ENCODE assay signal across 9 mouse cellular contexts in genomic region chr16:4652707-4653416, GRCm38 (mm10). TPM values are rescaled to one million over a fixed set of nuclear protein-coding genes. Genes with fewer than 3 reads are reported as not detected.
DNase-seq lines count a peak whose midpoint lies in the region; ATAC-seq and TF ChIP-seq lines count a peak whose summit lies in the region.
"Had no signal": no experiment of that assay in that cellular context is flagged by ENCODE, and none has a peak within 500 bp of the region (broad histone marks: within the 10 kb centered on the region; RNA-seq: fewer than 3 reads in every experiment).

No protein-coding gene starts in this region.

- no peaks in the 10 kb centered on the region for H3K36me3 ChIP-seq in midbrain, embryonic 11.5 days (ENCODE audit: control insufficient read depth, insufficient read depth, low read length)
- peaks cover 9% of the 10 kb centered on the region for H3K36me3 ChIP-seq in midbrain, embryonic 16.5 days (ENCODE audit: control insufficient read depth, insufficient read depth, low read length)
- peaks cover 70% of the 10 kb centered on the region for H3K36me3 ChIP-seq in heart, embryonic 12.5 days
- H3K36me3 ChIP-seq in forebrain, postnatal 0 days (ENCODE audit: insufficient read depth), result peaks cover 34% of the 10 kb centered on the region

- H3K27me3 ChIP-seq in midbrain, embryonic 11.5 days (ENCODE audit: control insufficient read depth, insufficient read depth, low read length), result no peaks in the 10 kb centered on the region
- no peaks in the 10 kb centered on the region for H3K27me3 ChIP-seq in midbrain, embryonic 16.5 days (ENCODE audit: control insufficient read depth, insufficient read depth, low read depth, low read length)
- no peaks in the 10 kb centered on the region for H3K27me3 ChIP-seq in heart, embryonic 12.5 days (replicated peaks)
- no peaks in the 10 kb centered on the region for H3K27me3 ChIP-seq in forebrain, postnatal 0 days (ENCODE audit: insufficient read depth, low read length)

- no peaks in the 10 kb centered on the region for H3K9me3 ChIP-seq in midbrain, embryonic 11.5 days (ENCODE audit: control insufficient read depth, low read length)
- H3K9me3 ChIP-seq in midbrain, embryonic 16.5 days (replicated peaks; ENCODE audit: control insufficient read depth, low read length, poor library complexity, severe bottlenecking), result no peaks in the 10 kb centered on the region
- no peaks in the 10 kb centered on the region for H3K9me3 ChIP-seq in heart, embryonic 12.5 days (replicated peaks)
- no peaks in the 10 kb centered on the region for H3K9me3 ChIP-seq in forebrain, postnatal 0 days (ENCODE audit: low read length)

- H3K4me1 ChIP-seq in midbrain, embryonic 11.5 days (ENCODE audit: control insufficient read depth, insufficient read depth, low read length), result peaks cover 15% of the 10 kb centered on the region
- H3K4me1 ChIP-seq in midbrain, embryonic 16.5 days (ENCODE audit: control insufficient read depth, insufficient read depth, low read length), result peaks cover 9% of the 10 kb centered on the region; the same call in 1 of the 2 replicates
- H3K4me1 ChIP-seq in heart, embryonic 12.5 days (replicated peaks), result peaks cover 78% of the 10 kb centered on the region
- no peaks in the 10 kb centered on the region for H3K4me1 ChIP-seq in forebrain, postnatal 0 days (ENCODE audit: insufficient read depth)

- DNase-seq in heart, adult 11 months, result peak; percentile 95
- no peak for DNase-seq in heart, postnatal 4 days
- DNase-seq in midbrain, embryonic 11.5 days (ENCODE audit: low spot score, missing footprints), result peak; percentile 53
- peak; percentile 43 for DNase-seq in testis, postnatal 10 days (ENCODE audit: low spot score)
- no peak for DNase-seq in thymus, postnatal 0 days (ENCODE audit: low spot score)
- no peak for DNase-seq in forebrain, postnatal 0 days

- no peak overlapping the region for H3K27ac ChIP-seq in midbrain, embryonic 11.5 days (ENCODE audit: low read depth, low read length)
- no peak overlapping the region for H3K27ac ChIP-seq in midbrain, embryonic 16.5 days (ENCODE audit: low read length)
- peak overlapping the region; percentile 44 for H3K27ac ChIP-seq in heart, embryonic 12.5 days (ENCODE audit: poor library complexity, severe bottlenecking)
- no peak overlapping the region for H3K27ac ChIP-seq in forebrain, postnatal 0 days (ENCODE audit: low read depth, low read length)

- H3K4me2 ChIP-seq in midbrain, embryonic 11.5 days, result no peak overlapping the region
- H3K4me2 ChIP-seq in midbrain, embryonic 16.5 days (ENCODE audit: low read length), result no peak overlapping the region
- H3K4me2 ChIP-seq in heart, embryonic 12.5 days, result no peak overlapping the region
- H3K4me2 ChIP-seq in forebrain, postnatal 0 days (ENCODE audit: low read depth), result no peak overlapping the region

- no peak for TF ChIP-seq CTCF in forebrain, postnatal 0 days (IDR thresholded peaks at IDR 0.05; ENCODE audit: low read depth)

- WGBS in midbrain, embryonic 11.5 days, result 78% methylated on average over 4 of the region's 4 CpGs
- WGBS in midbrain, embryonic 16.5 days, result 83% methylated on average over 4 of the region's 4 CpGs
- 61% methylated on average over 4 of the region's 4 CpGs for WGBS in heart, embryonic 12.5 days
- WGBS in forebrain, postnatal 0 days, result 79% methylated on average over 4 of the region's 4 CpGs

- H3K9ac ChIP-seq in midbrain, embryonic 11.5 days (ENCODE audit: low read length), result no peak overlapping the region
- no peak overlapping the region for H3K9ac ChIP-seq in midbrain, embryonic 16.5 days (ENCODE audit: low read depth, low read length)
- no peak overlapping the region for H3K9ac ChIP-seq in heart, embryonic 12.5 days
- no peak overlapping the region for H3K9ac ChIP-seq in forebrain, postnatal 0 days

- ATAC-seq in midbrain, embryonic 11.5 days (ENCODE audit: low FRiP score), result no peak
- ATAC-seq in midbrain, embryonic 16.5 days, result no peak
- ATAC-seq in heart, embryonic 12.5 days (ENCODE audit: insufficient number of reproducible peaks, low FRiP score), result no peak
- ATAC-seq in forebrain, postnatal 0 days, result no peak

- H3K4me3 ChIP-seq in midbrain, embryonic 11.5 days (ENCODE audit: low read depth, low read length), result no peak overlapping the region
- H3K4me3 ChIP-seq in midbrain, embryonic 16.5 days (ENCODE audit: low read depth, low read length), result no peak overlapping the region
- H3K4me3 ChIP-seq in heart, embryonic 12.5 days, result no peak overlapping the region
- H3K4me3 ChIP-seq in forebrain, postnatal 0 days (ENCODE audit: low read depth, low read length), result no peak overlapping the region

RNA-seq across cellular contexts. Expression of gene Dnaja3, which starts 13.1 kb away (rescaled TPM):
- 10 to 100 TPM; 82.7 to 84.7 TPM for total RNA-seq in heart, postnatal 4 days (2021)
- polyA plus RNA-seq in midbrain, embryonic 11.5 days (2014; fragmentation: Nextera tagmentation; extraction: Ambion mirVana), result 53.4 and 57.0 TPM in 2 replicates
- 69.2 and 70.2 TPM in 2 replicates for polyA plus RNA-seq in midbrain, embryonic 16.5 days (2015; fragmentation: Nextera tagmentation; extraction: Ambion mirVana)
- polyA plus RNA-seq in heart, embryonic 12.5 days (2016; fragmentation: Nextera tagmentation; extraction: Ambion mirVana), result 77.6 and 77.7 TPM in 2 replicates
- 47.3 and 48.7 TPM in 2 replicates for polyA plus RNA-seq in thymus, postnatal 0 days (2015; fragmentation: Nextera tagmentation; extraction: Ambion mirVana)
- total RNA-seq in forebrain, postnatal 0 days (2014; rRNA removed), result 47.2 and 51.5 TPM in 2 replicates
- polyA plus RNA-seq in forebrain, postnatal 0 days (2015; fragmentation: Nextera tagmentation; extraction: Ambion mirVana), result 37.5 and 48.6 TPM in 2 replicates

RNA-seq across cellular contexts. Expression of gene Vasn, which starts 13.1 kb away (rescaled TPM):
- 10 to 100 TPM; 17.7 to 18.2 TPM for total RNA-seq in heart, postnatal 4 days (2021)
- 6.1 and 7.0 TPM in 2 replicates for polyA plus RNA-seq in midbrain, embryonic 11.5 days (2014; fragmentation: Nextera tagmentation; extraction: Ambion mirVana)
- polyA plus RNA-seq in midbrain, embryonic 16.5 days (2015; fragmentation: Nextera tagmentation; extraction: Ambion mirVana), result 4.2 and 4.3 TPM in 2 replicates
- 14.8 and 16.4 TPM in 2 replicates for polyA plus RNA-seq in heart, embryonic 12.5 days (2016; fragmentation: Nextera tagmentation; extraction: Ambion mirVana)
- 2.0 and 2.4 TPM in 2 replicates for polyA plus RNA-seq in thymus, postnatal 0 days (2015; fragmentation: Nextera tagmentation; extraction: Ambion mirVana)
- 5.5 and 6.5 TPM in 2 replicates for total RNA-seq in forebrain, postnatal 0 days (2014; rRNA removed)
- polyA plus RNA-seq in forebrain, postnatal 0 days (2015; fragmentation: Nextera tagmentation; extraction: Ambion mirVana), result 3.0 and 3.6 TPM in 2 replicates

RNA-seq across cellular contexts. Expression of gene Coro7, which starts 26.7 kb away (rescaled TPM):
- total RNA-seq in heart, postnatal 4 days (2021), result 10 to 100 TPM; 24.1 to 26.5 TPM
- polyA plus RNA-seq in midbrain, embryonic 11.5 days (2014; fragmentation: Nextera tagmentation; extraction: Ambion mirVana), result 13.6 TPM in 2 replicates
- 32.6 and 36.4 TPM in 2 replicates for polyA plus RNA-seq in midbrain, embryonic 16.5 days (2015; fragmentation: Nextera tagmentation; extraction: Ambion mirVana)
- 14.8 and 15.3 TPM in 2 replicates for polyA plus RNA-seq in heart, embryonic 12.5 days (2016; fragmentation: Nextera tagmentation; extraction: Ambion mirVana)
- polyA plus RNA-seq in thymus, postnatal 0 days (2015; fragmentation: Nextera tagmentation; extraction: Ambion mirVana), result 51.9 and 55.0 TPM in 2 replicates
- 24.9 and 25.2 TPM in 2 replicates for total RNA-seq in forebrain, postnatal 0 days (2014; rRNA removed)
- polyA plus RNA-seq in forebrain, postnatal 0 days (2015; fragmentation: Nextera tagmentation; extraction: Ambion mirVana), result 23.5 and 29.3 TPM in 2 replicates

RNA-seq across cellular contexts. Expression of gene Pam16, which starts 28.1 kb away (rescaled TPM):
- 10 to 100 TPM; 89.5 to 92.6 TPM for total RNA-seq in heart, postnatal 4 days (2021)
- polyA plus RNA-seq in midbrain, embryonic 11.5 days (2014; fragmentation: Nextera tagmentation; extraction: Ambion mirVana), result 97.1 and 99.1 TPM in 2 replicates
- 144 and 153 TPM in 2 replicates for polyA plus RNA-seq in midbrain, embryonic 16.5 days (2015; fragmentation: Nextera tagmentation; extraction: Ambion mirVana)
- polyA plus RNA-seq in heart, embryonic 12.5 days (2016; fragmentation: Nextera tagmentation; extraction: Ambion mirVana), result 127 and 128 TPM in 2 replicates
- 147 and 155 TPM in 2 replicates for polyA plus RNA-seq in thymus, postnatal 0 days (2015; fragmentation: Nextera tagmentation; extraction: Ambion mirVana)
- 52.2 and 54.5 TPM in 2 replicates for total RNA-seq in forebrain, postnatal 0 days (2014; rRNA removed)
- 138 and 161 TPM in 2 replicates for polyA plus RNA-seq in forebrain, postnatal 0 days (2015; fragmentation: Nextera tagmentation; extraction: Ambion mirVana)

RNA-seq across cellular contexts. Expression of gene Glis2, which starts 58.3 kb away (rescaled TPM):
- 10 to 100 TPM; 35.3 to 43.8 TPM for total RNA-seq in heart, postnatal 4 days (2021)
- polyA plus RNA-seq in midbrain, embryonic 11.5 days (2014; fragmentation: Nextera tagmentation; extraction: Ambion mirVana), result 16.6 and 27.2 TPM in 2 replicates
- 13.0 and 14.0 TPM in 2 replicates for polyA plus RNA-seq in midbrain, embryonic 16.5 days (2015; fragmentation: Nextera tagmentation; extraction: Ambion mirVana)
- 24.9 and 25.5 TPM in 2 replicates for polyA plus RNA-seq in heart, embryonic 12.5 days (2016; fragmentation: Nextera tagmentation; extraction: Ambion mirVana)
- 3.6 and 5.3 TPM in 2 replicates for polyA plus RNA-seq in thymus, postnatal 0 days (2015; fragmentation: Nextera tagmentation; extraction: Ambion mirVana)
- total RNA-seq in forebrain, postnatal 0 days (2014; rRNA removed), result 13.3 and 15.2 TPM in 2 replicates
- polyA plus RNA-seq in forebrain, postnatal 0 days (2015; fragmentation: Nextera tagmentation; extraction: Ambion mirVana), result 7.1 and 11.6 TPM in 2 replicates
- total RNA-seq: neutrophil, adult 5-6 weeks had no signal

Comparison
In these comparisons a context has a peak if more than half of its experiments do, and no peak if none do; other contexts are left out.
1. DNase-seq: peak in heart, adult 11 months (single experiment), midbrain, embryonic 11.5 days (single experiment) and testis, postnatal 10 days (single experiment); none in heart, postnatal 4 days (single experiment), thymus, postnatal 0 days (single experiment) and forebrain, postnatal 0 days (single experiment).